Mouse (Mus musculus) spleen, postnatal 14 days (tissue): ENCODE data around the gene Tppp3.

Experiments
- DNase-seq, 2 experiments: peaks; one replicate each; pipeline ENCODE4 v3.0.0; 2021 to 2022; ENCODE audit warnings: low spot score in 2 of 2

Tppp3 gene

DNA sequence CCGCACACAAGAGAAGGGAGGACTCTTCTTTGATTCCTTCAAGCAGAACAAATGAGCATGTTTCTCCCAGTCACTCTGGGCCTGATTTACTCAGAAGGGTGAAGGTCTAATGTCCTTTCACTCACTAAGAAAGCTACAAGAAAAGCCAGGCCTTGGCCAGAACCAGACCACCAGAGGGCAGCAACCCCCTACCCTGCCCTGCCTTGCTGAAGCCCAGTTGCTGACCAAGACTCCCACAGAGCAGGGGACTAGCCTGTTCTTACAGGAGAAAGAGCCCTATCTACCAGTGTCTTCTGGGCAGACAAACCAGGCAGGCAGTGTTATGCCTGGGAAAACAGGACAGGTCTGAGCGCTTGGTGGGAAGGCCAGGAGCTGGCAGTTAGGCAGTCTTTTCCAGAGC is 13.1 kb upstream of the Tppp3 start:
- DNase-seq, result peak in 1 of 2 experiments; percentile 30

DNA sequence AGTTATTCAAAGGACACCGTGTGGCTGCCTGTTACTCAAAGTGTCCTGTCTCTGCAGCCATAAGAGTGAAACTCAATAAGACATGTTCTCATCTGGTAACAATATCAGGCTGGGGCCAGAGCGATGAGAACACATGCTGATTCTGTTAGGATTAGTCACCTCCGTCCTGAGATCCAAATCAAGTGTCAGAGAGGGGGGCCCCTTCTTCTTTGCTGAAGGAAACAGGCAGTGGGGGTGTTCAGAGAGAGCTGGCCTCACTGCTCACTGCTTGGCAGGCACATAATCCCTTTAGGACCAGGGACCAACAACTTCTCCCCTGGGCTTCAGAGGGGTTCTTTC is 12.7 kb upstream of the Tppp3 start:
- no peak for DNase-seq

DNA sequence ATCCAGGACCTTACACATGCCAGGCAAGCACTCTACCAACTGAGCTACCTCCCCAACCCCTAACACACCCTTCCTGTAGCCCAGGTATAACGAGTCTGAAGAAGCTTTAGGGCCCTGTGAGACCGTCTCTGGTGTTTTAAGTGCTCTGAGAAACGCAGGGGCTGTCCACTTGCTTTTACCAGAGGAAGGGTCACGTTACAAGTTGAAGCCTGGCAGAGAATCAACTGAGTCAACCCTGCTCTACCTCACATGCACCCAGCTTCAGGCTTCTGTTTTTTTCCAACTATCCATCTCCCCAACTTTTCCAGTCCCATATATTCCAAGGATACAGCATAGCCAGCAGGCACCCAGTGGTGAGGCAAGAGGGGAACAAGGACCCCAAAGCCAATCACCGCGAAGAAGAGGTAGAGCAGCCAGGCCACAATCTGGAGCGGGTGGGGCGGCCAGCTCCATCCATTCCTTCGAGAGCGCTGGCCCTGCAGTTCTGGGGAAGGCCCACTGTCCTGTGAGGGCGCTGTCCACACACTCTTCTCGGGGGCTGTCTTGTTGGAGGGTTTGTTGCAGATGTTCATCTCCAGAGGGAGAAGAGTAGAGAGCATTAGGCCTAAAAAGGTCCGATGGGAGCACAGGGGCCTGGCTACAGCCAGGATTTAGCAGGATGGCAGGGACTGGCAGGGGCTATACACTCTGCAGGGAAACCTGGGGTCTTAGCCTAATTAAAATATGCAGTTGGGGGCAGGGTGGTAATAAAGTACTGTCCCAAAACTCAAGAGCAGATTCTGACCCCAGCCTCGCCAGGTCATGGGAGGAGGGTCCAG is 12.1 kb upstream of the Tppp3 start:
- DNase-seq, result no peak

DNA sequence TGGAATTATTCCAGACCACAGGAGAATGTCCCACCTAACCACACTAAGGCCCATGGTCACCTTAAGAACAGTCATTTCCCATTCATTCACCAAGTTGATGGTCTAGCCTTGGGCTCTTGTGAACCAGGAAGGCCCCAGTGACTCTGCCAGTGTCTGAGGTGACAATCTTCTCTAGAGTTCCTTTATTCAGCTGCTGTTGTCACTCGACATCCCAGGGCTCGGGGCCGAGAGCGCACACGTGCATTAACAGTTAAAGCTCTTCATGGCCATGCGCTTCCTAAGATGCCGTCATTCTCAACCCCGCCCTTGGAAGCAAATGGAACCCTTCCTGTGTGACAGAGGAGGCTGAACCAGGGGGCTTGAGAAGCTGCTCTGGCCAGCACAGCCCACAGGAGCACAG is 10.8 kb upstream of the Tppp3 start:
- DNase-seq, result no peak

DNA sequence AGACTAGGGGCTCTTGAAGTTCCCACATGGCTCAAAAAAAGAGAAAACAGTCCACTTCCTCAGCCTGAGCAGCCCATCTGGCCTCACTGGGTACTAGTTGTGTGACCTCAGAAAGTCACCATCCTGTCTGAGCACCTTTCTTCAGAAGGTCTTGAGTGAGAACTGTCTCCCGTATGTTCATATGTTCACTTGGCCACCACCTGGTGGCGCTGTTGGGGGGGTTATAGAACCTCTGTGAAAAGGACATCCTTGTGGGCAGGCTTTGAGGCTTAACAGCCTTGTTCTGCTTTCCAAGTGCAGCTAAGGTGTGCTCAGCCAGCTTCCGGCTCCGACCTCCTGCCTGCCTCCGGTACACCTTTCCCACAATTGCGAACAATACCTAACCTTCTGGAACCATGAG is 10.1 kb upstream of the Tppp3 start:
- peak in 1 of 2 experiments; percentile 39 for DNase-seq

DNA sequence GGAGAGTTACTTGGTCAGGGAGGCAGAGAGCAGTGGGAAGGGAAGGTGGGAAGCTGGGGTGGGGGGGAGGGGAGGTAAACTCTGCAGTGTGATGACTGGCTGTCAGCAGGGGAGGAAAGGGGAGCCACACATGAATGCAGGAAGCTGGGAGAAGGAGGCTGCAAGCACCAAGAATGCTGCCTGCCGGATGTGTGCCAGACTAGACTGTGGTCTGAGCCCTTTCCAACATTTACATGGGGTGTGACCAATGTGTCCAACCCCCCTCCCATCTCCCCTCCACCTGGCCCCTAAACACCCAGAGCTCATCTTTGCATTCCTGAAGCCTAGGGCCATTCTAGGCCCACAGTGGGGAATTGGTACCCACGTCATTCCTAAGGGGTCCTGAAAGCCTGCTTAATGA is 9.7 kb upstream of the Tppp3 start:
- DNase-seq, result no peak

DNA sequence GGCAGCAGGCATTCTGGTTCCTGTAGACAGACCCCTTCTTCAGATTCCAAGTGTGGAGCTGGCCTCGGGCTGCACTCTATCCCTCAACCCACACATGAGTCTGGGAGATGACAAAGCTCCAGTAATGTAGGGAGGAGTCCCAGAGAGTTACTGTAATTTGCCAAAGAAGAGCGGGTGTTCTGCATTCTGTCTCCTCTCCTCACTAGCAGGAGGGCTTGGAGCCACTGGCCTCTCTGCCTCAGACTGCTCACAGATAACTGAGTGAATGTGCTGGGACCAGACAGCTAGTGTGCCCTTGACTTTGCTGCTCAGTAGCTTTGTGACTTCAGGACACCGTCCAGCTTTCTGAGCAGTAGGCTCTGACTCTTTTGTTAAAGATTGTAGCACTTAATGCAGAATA is 6.5 kb upstream of the Tppp3 start:
- no peak for DNase-seq

DNA sequence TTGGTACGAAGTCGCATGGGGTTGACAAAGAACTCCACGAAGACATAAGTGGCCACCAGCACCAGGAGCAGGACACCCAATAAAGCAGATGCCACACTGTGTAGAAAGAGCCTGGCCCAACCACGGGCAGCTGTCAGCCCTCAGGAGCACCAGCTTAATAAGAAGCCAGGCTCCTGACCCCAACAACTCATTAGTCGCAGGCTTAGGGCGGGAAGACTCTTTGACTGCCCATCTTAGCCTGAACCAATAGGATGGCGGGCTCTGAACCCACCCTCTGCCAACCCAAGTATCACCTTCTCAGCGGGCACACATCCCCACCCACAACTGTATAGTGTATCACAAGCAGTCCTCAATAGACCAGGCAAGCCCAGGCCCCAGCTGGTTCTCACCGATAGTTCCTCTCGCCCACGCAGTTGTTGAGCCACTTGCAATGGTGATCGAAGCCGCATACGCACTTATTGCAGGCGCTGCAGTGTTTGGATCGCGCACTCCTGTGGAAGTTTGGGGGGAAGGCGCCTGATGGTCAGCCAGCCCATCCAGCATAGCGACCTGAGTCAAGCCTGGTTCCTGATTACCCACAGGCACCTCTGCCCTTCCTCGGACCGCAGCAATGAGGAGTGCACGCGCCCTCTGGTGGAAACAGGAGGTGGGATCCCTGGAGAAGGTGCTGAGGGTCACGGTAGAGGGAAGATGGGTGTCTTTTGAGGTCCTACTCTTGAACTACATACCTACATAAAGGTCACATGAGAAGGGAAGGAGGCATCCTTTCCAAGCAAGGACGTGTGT is 5.5 kb upstream of the Tppp3 start:
- peak; percentile 31 to 40 for DNase-seq

DNA sequence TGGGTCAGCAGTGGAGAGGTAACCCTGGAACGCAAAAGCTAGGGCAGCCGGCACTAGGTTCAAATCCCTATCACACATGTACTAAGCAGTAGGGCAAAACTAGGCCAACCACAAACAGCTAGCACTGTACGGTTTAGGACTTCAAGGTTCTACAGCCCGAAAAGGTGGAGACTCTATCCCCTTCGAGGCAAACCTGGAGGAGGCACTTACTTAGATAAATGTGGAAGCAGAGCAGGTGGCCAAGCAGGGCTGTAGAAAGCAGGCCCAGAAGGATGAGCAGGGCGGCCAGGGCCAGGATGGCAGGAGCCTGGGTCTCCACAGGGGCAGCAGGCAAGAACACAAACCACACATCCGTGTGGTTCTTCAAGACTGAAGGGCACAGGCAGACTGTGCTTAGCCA is 4.8 kb upstream of the Tppp3 start:
- no peak for DNase-seq

DNA sequence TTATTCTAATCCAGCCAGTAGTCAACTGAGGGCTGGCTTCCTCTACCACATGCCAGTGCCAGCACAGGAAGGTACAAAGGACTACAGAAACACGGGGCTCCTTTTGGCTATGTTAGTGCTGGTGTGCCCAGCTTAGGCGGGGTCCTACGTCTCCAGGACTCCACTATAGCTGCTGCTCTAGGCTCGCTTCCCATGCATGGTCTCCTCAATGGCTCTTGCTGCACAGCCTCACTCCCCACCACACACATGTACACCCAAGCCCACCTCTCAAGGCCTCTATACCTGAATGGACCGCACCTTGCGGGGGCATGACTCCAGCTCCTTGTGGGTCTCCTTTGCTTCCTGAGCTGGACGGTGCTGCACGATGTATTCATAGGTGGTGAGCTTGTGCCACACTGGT is 4.4 kb upstream of the Tppp3 start:
- no peak for DNase-seq

DNA sequence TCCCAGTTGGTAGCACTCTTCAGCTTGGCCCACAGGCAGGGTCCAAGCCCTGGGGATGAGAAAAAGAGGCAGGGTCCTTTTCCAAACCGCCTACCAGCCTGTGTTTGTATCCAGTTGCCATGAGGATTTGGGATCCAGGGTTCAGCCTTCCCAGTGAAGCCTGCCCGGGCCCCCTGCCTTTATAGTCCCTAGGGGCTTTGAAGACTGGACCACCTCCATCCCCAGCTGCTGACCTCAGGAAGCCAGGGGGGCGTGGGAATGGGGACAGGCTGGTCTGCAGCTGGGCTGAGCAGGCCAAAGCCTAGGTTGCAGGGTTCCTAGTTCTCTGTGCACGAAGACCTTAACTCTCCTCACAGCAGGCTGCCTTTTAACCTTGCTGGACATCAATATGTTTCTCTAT is 3.9 kb upstream of the Tppp3 start:
- DNase-seq, result no peak

DNA sequence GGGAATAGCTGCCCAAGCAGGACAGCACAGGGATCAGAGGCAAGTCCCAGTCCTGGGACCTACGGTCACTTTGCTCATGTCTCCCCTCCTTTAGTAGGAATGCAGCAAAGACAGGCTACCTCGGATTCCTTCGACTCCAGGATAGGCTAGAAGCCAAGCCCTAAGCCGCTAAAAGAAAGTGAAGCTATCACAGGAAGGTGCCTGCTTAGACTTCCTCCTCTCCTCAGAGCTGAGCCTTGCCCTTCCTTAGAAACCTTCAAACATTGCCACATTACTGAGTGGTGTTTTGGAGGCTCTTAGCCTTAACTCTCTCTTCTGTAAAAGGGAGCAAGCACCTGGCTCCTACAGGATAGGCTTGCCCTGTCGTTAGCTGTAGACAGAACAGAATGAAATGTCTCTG is 3.4 kb upstream of the Tppp3 start:
- DNase-seq, result no peak

DNA sequence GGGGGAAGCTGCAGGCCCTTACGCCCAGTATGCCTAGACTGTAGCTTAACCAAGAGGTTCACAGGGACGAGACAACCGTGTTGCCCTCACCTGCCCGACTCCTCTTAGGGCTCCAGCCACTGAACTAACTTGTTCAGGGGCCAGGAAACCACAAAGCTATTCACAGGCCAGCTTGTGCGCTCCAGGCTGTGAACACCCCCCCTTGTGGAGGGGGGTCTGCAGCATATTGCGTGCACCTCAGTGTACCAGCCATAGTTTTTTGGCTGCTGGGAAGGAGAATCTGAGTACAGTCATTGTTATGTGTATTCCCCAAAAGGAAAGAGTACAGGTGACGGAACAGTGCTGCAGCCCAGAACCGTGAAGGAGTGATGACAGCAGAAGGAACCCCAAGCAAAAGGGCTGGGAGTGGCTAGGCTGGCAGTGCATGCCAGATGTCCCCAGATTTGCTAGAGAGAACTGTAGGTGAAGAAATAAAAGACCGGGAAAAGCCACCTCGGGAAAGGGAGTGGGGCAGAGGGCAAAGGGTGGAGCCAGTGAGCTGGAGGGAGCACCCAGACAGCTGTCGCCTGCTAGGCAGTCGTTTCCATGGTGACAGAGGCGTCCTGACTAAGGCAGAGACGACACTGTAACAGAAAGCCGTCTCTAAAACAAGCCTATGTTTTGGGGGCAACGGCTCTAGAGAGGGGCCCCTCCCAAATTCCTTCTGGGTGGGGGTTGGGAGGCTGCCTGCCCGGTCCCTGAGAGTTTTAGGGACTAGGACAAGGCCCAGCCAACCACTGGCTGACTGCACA is 2.7 kb upstream of the Tppp3 start:
- DNase-seq, result no peak

DNA sequence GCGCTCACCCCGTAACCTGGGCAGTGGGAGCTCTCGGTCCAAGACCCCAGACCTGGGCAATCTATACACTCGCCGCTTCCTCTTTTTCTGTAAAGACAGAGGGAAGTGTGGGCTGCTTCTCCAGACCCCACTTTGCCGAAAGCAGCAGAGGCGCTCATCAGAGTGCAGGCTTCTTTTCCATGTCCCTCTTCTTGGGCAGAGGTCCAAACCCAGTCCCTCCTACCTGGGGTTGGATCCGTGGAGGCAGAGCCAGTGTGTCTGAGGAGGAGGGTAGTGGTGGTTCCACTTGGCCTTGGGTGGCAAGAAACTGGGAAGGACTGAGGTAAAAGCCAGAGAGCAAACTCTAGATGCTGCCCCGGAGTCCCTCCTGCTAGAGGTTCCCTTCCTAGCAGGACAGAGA is 1.7 kb upstream of the Tppp3 start:
- DNase-seq, result no peak

DNA sequence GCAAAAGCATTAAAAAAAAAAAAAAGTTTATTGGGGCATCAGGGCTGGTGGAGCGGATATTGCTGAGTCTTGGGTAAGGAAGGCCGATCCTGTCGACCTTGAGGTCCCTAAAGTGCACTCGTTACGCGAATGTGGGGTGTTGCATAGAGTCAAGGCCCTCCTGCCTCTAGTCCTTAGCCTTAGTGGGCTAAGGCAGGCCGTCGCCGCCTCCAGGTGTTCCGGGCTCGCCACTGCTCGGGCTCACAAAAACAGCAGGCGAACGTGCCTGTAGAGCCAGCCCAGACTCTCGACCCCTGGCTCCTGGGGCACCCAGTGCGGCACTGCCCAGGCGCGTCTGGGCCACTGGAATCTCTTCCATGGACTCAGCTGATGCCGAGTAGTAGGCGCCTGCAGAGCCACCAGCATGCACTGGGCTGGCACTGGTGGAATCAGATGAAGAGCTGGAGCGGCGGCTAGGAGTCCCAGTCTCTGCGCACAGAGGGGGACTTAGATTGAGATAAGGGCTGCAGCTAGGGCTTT is 1.1 kb upstream of the Tppp3 start:
- no peak for DNase-seq

DNA sequence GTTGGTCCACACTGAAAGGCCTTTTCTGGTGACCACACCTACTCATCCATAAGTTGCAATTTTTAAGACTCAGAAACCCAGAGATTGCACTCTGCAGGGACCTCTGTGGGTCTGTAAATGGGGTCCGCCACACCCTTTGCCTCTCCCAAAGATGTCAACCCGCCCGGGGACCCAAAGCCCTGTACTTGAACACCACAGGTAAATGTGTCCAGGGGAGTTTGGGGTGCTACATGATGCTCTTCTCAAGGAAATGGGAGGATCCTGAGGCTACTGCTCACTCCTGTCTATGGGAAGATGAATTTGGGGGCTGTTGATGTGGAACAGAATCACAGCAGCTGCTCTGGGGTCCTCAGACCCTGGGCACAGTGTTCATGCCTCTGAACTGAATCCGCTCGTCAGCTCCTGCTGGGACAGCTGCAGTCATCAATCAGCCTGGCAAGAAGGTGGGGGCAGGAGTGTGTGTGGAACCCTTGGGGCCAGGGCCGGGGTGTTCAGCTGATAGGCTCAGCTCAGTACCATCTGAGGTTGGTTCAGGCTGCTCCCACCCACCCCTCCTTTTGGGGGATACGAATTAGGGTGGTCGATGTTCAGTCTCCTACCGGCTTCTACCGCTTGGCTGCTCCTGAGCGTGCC is 529 bp downstream of the Tppp3 start:
- no peak for DNase-seq

DNA sequence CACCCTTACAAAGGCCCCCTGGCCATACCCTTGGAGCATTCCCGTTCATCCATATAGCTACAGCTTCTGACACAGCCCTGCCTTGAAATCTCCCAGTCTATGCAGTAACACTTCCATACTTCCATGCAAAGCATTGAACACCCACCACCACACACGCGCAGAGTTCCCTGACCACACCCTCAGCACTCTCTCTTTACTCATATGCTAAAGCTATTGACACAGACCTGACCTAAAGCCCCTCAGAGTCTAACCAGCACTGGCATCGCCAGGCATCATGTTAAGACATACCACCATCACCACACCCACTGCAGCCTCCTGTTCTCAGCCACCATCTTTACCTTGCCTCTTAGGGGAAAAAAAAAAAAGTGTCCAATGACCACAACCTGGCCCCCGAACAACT is 1.1 kb downstream of the Tppp3 start:
- DNase-seq, result no peak

DNA sequence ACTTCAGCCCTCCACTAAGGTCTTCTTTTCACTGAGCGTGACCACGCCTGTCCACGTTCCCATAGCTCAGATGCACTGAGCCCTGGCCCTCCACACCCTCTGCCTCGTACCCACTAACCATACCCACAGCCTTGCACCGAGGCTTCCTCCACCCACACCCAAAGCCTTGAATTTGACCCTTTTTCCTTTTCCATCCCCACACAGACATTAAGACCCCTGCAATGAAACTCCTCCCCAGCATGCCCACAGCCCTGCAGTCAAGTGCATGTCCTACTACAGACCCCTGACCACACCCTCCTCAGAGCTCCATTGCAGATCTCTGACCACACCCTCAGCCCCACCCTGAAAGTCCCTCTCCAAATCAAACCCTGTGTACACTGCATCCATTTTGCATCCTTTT is 1.5 kb downstream of the Tppp3 start:
- no peak for DNase-seq

DNA sequence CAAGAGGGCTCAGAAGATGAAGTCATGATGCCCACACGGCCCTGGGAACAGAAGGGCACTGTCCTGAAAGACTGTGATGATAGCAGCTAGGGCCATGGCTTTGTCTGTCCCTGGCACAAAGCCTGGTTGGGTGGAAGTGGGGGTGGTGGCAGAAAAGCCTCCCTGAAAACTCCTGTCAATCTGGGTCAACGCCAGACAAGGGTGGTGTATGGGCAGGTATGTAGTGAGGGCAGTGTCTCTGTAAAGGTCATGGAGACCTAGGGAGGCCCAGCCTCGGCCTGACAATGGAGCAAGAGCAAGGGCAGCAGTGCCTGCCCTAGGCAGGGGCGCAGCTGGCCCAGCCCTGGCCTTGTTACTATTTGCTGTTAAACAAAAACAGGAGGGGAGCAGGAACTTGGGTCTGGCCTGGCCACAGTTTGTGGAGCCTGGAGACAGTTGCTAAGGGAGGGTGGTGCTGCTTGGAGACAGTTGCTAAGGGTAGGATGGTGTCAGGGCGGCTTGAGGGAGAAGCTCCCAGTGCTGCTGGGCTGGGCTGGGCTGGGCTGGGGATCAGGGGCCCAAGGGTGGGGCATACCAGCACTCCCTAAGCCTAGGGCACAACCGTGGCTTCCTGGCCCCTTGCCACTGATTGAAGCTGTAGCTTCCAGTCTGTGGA is 2.2 kb downstream of the Tppp3 start:
- DNase-seq, result no peak

DNA sequence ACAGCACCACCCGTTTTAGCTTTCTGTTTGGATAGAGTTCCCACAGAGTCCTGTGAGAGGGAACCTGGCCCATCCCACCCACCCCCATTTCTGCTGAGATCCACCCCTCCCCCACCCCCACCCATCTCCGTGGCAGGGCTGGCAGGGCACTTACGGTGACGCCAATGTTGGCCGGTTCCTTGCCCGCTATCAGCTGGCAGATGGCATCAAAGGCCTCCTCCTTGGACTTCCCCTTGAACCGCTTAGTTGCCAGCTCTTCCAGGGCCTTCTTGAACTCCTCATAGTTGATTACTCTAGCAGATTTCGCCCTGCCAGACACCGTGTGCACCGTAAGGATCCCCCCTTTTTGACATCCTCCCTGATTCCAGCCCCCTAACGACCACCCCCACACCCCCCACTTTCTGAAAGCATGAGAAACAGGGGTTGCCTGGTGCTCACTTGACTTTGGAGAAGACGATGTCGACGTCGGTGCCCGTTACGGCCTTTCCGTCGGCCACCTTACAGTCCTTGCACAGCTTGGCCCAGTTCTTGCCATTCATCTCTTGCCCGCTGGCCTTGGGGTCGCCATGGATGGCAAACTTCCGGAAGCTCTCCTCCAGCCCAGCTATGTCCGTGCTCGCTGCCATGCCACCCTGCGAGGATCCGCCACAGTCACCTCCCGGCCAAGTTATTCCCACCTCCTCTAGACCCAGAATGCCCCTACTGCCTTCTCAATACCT is 3.2 kb downstream of the Tppp3 start:
- DNase-seq, result no peak
